Mouse (Mus musculus) splenic B cell, adult 2 months (primary cell): ENCODE measurements around the gene Pi16.

ENCODE experiments used
- DNase-seq: peaks from one replicate; pipeline ENCODE4 v3.0.0-alpha.2; 2011; ENCODE audit warnings: low read depth, low spot score
- H3K27me3 ChIP-seq: 2 replicates; pipeline ENCODE4 v1.6.1; 2012; ENCODE audit warnings: mild to moderate bottlenecking, low read length, moderate library complexity, mixed read lengths; ENCODE audit not compliant: control insufficient read depth, poor library complexity, insufficient read depth, severe bottlenecking
- H3K36me3 ChIP-seq: 2 replicates; pipeline ENCODE4 v1.6.1; 2012; ENCODE audit warnings: mild to moderate bottlenecking, low read length, moderate library complexity, mixed read lengths; ENCODE audit not compliant: control insufficient read depth, poor library complexity, insufficient read depth, severe bottlenecking

Gene Pi16

GRCm38 (mm10) chr17:29332186-29332685 is 14.8 kb downstream of the Pi16 start:
- no peak for DNase-seq

GRCm38 (mm10) chr17:29336266-29336990 is 18.9 kb downstream of the Pi16 start:
- no peak for DNase-seq
- Histone ChIP-seq H3K27me3 (no peaks in the 10 kb centered on the region), H3K36me3 (peaks cover 10% of the 10 kb centered on the region)

More at GRCm38 (mm10) chr17:29332186-29332685, 14.8 kb downstream of the Pi16 start:
- no peaks in the 10 kb centered on the region for H3K27me3 ChIP-seq
- peaks cover 8% of the 10 kb centered on the region for H3K36me3 ChIP-seq

GRCm38 (mm10) chr17:29337979-29338823 is 20.7 kb downstream of the Pi16 start:
- DNase-seq: peak; percentile 20
- H3K27me3 ChIP-seq: no peaks in the 10 kb centered on the region

GRCm38 (mm10) chr17:29339170-29339768 is 21.8 kb downstream of the Pi16 start:
- Histone ChIP-seq H3K27me3 (no peaks in the 10 kb centered on the region), H3K36me3 (peaks cover 6% of the 10 kb centered on the region)
- DNase-seq: no peak

More at GRCm38 (mm10) chr17:29337979-29338823, 20.7 kb downstream of the Pi16 start:
- peaks cover 8% of the 10 kb centered on the region for H3K36me3 ChIP-seq

GRCm38 (mm10) chr17:29340406-29341261 is 23.2 kb downstream of the Pi16 start:
- no peaks in the 10 kb centered on the region for H3K27me3 ChIP-seq
- peaks cover 6% of the 10 kb centered on the region for H3K36me3 ChIP-seq
- no peak for DNase-seq

- Histone ChIP-seq H3K36me3 (peaks cover 4% of the 10 kb centered on the region), H3K27me3 (no peaks in the 10 kb centered on the region)
- DNase-seq: peak; percentile 83
Measured at GRCm38 (mm10) chr17:29341591-29342003, 24.1 kb downstream of the Pi16 start.

GRCm38 (mm10) chr17:29342010-29342910 is 24.8 kb downstream of the Pi16 start:
- no peak for DNase-seq
- H3K27me3 ChIP-seq: no peaks in the 10 kb centered on the region
- H3K36me3 ChIP-seq: peaks cover 4% of the 10 kb centered on the region

GRCm38 (mm10) chr17:29343241-29343640 is 25.8 kb downstream of the Pi16 start:
- DNase-seq: no peak
- Histone ChIP-seq H3K27me3 (no peaks in the 10 kb centered on the region), H3K36me3 (peaks cover 4% of the 10 kb centered on the region)

GRCm38 (mm10) chr17:29345272-29345671 is 27.8 kb downstream of the Pi16 start:
- Histone ChIP-seq H3K36me3 (peaks cover 4% of the 10 kb centered on the region), H3K27me3 (no peaks in the 10 kb centered on the region)
- no peak for DNase-seq

GRCm38 (mm10) chr17:29346496-29347125 is 29.1 kb downstream of the Pi16 start:
- peaks cover 2% of the 10 kb centered on the region for H3K36me3 ChIP-seq
- H3K27me3 ChIP-seq: no peaks in the 10 kb centered on the region
- no peak for DNase-seq

- H3K27me3 ChIP-seq: no peaks in the 10 kb centered on the region
- DNase-seq: peak; percentile 34
- H3K36me3 ChIP-seq: peaks cover 2% of the 10 kb centered on the region
Measured at GRCm38 (mm10) chr17:29347126-29347644, 29.7 kb downstream of the Pi16 start.

GRCm38 (mm10) chr17:29347645-29348256 is 30.3 kb downstream of the Pi16 start, which contains the start of gene Mtch1:
Mtch1 (minus strand) TSS chr17:29347934.
- H3K27me3 ChIP-seq: no peaks in the 10 kb centered on the region
- H3K36me3 ChIP-seq: peaks cover 2% of the 10 kb centered on the region
- peak; percentile 98 for DNase-seq
